Mouse (Mus musculus) limb, embryonic 11.5 days (tissue): ENCODE data around the gene Shank2. TPM values are rescaled to one million over a fixed set of nuclear protein-coding genes. Genes with fewer than 3 reads are reported as not detected.

Experiments used
- ATAC-seq: fragments of 200-750 bp; cut with Nextera tagmentation; 2 replicates; pipeline ENCODE4 v1.8.0; 2017; ENCODE audit warnings: low read depth; ENCODE audit not compliant: insufficient number of reproducible peaks, low FRiP score, low TSS enrichment
- DNase-seq: peaks from one replicate; pipeline ENCODE4 v3.0.0-alpha.2; 2015; ENCODE audit warnings: low spot score
- H3K27ac ChIP-seq: fragments of 300-500 bp; sonication (generic); replicated peaks from 2 replicates; pipeline ENCODE4 v1.5.1; 2014; ENCODE audit warnings: low read depth, mild to moderate bottlenecking, low read length
- H3K27me3 ChIP-seq: fragments of 300-500 bp; sonication (generic); 2 replicates; pipeline ENCODE4 v1.6.1; 2014; ENCODE audit warnings: mild to moderate bottlenecking, low read length, mixed read lengths; ENCODE audit not compliant: control insufficient read depth, insufficient read depth
- H3K36me3 ChIP-seq: fragments of 300-500 bp; sonication (generic); 2 replicates; pipeline ENCODE4 v1.6.1; 2014; ENCODE audit warnings: mild to moderate bottlenecking, low read length, moderate library complexity, mixed read lengths; ENCODE audit not compliant: control insufficient read depth, insufficient read depth
- H3K4me1 ChIP-seq: fragments of 300-500 bp; sonication (generic); 2 replicates; pipeline ENCODE4 v1.6.1; 2014; ENCODE audit warnings: low read length, mixed read lengths; ENCODE audit not compliant: control insufficient read depth, insufficient read depth
- H3K4me2 ChIP-seq: fragments of 300-500 bp; sonication (generic); 2 replicates; pipeline ENCODE4 v1.6.1; 2014; ENCODE audit warnings: low read depth, mild to moderate bottlenecking, moderate library complexity; ENCODE audit not compliant: severe bottlenecking
- H3K4me3 ChIP-seq: fragments of 300-500 bp; sonication (generic); 2 replicates; pipeline ENCODE4 v1.5.1; 2014; ENCODE audit warnings: low read depth, low read length
- H3K9ac ChIP-seq: fragments of 300-500 bp; sonication (generic); 2 replicates; pipeline ENCODE4 v1.6.1; 2014; ENCODE audit warnings: mild to moderate bottlenecking, low read length
- H3K9me3 ChIP-seq: fragments of 300-500 bp; sonication (generic); 2 replicates; pipeline ENCODE4 v1.6.1; 2016; ENCODE audit warnings: low read length; ENCODE audit not compliant: control insufficient read depth
- WGBS: fragments of 180-500 bp; shearing (Covaris S2); extraction: QIAGEN DNeasy Blood & Tissue Kit; methylation state at CpG from one replicate; pipeline ENCODE4 v1.1.7; 2014; 5-methylcytosine and 5-hydroxymethylcytosine counted together
- polyA plus RNA-seq: library from polyadenylated mRNA; unstranded; fragments of >200 nt; fragmentation: Nextera tagmentation; extraction: Ambion mirVana; gene quantifications from 2 replicates; pipeline ENCODE4 v1.2.1, GENCODE M21; 2014

The Shank2 gene
- polyA plus RNA-seq, 1 experiment from 2014 or later, result 0.68 TPM

DNA sequence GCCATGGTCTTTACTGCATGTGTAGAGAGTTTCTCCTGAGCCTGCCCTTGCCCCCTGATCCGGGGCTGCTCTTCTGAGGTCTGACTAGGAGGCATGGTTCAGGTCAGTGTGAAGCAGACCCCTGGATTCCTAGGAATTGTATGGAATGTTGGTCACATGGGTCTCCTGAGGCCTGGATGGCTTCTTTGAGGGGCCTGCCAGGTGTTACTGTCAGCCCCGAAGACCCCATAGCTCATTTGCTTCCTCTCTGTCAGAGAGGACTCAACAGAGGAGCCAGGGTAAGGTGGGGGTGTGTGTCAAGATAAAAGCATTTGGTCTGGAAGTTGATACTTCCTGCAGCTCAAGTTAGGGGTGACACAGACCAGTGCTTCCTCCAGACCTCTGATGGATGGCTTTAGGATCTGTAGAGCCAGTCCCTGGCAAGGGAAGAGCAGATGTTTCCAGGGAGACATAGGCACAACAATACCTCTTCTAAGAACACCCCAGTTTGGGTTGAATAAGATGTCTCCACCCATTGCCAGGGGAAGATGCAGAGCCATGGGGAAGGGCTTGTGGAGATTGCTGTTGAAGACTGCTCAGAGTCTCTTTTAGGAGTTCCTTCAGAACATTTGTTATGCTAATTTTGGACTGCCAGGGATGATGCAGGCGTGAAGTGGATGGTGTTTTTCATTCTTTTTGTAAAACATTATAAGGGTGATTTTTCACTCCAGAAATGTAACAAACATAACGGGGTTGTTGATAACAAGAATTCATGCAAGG, 100.7 kb downstream of the Shank2 start:
- Histone ChIP-seq H3K9ac (no peak overlapping the region), H3K4me2 (no peak overlapping the region), H3K36me3 (no peaks in the 10 kb centered on the region), H3K27me3 (no peaks in the 10 kb centered on the region), H3K27ac (no peak overlapping the region), H3K4me3 (no peak overlapping the region), H3K4me1 (no peaks in the 10 kb centered on the region), H3K9me3 (no peaks in the 10 kb centered on the region)
- WGBS, result 36% methylated on average over 4 of the region's 4 CpGs
- ATAC-seq (no peak), DNase-seq (no peak)

DNA sequence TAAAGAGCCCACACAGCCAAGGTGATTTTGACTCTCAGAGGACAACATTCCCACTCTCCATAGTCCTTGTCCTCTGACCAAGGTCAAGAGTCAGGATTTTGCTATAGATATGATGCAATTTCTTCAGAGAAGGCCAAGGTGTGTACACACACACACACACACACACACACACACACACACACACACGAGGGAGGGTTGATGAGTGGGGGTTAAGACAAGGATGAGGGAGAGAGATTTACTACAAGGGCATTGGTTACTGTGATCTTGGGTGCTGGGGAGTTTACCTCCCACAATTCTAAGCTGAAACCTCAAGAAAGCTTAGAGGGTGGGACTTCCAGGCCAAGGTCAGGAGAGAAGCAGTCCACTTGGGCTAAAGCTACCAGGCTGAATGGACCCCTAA, 104.2 kb downstream of the Shank2 start:
- H3K27ac ChIP-seq, result no peak overlapping the region; the same call in 1 of the 2 replicates
- WGBS, result 50% methylated on average over 1 of the region's 1 CpGs
- DNase-seq (no peak), ATAC-seq (no peak)
- no peaks in the 10 kb centered on the region for H3K4me1 ChIP-seq
- H3K4me2 ChIP-seq, result no peak overlapping the region
- H3K9me3 ChIP-seq, result no peaks in the 10 kb centered on the region
- H3K36me3 ChIP-seq, result no peaks in the 10 kb centered on the region
- no peak overlapping the region for H3K9ac ChIP-seq
- no peaks in the 10 kb centered on the region for H3K27me3 ChIP-seq
- H3K4me3 ChIP-seq, result no peak overlapping the region

DNA sequence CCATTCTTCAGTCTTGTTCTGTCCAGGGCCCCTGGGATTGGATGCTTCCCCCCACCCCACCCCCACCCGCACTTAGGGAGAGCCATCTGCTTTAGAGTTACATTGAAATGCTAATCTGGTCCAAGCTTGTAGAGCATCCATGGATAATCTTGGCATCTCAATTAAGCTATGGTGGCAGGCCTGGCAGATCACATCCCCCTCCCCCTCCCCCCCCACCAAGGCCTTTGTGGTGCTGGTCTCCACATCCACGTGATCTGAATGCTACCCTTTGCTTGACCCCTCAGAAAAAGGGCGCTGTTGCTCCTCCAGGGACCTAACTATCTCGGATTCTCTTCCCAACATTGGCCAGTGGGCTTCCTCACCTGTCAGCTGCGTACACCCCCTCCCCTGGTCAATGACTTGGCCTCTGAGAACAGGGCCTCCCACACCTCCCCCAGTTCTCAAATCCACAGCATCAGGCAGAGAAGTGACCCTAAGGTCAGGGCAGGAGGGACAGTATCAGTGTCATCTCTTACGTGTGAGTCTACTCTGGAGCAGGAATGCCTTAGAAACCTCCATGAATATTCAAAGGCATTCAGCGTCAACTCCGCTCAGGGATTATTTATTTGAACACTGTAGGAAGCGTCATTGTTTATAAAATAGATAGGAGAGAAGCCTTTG, 104.8 kb downstream of the Shank2 start:
- Histone ChIP-seq H3K4me2 (no peak overlapping the region), H3K4me3 (no peak overlapping the region), H3K27me3 (no peaks in the 10 kb centered on the region), H3K9me3 (no peaks in the 10 kb centered on the region), H3K4me1 (no peaks in the 10 kb centered on the region), H3K36me3 (no peaks in the 10 kb centered on the region), H3K9ac (no peak overlapping the region), H3K27ac (no peak overlapping the region; the same call in 1 of the 2 replicates)
- WGBS, result 38% methylated on average over 9 of the region's 9 CpGs
- no peak for ATAC-seq
- DNase-seq, result no peak

GRCm38 (mm10) chr7:144108141-144108540, 106.4 kb downstream of the Shank2 start:
- no peak overlapping the region for H3K9ac ChIP-seq
- no peaks in the 10 kb centered on the region for H3K4me1 ChIP-seq
- ATAC-seq (no peak), DNase-seq (no peak)
- H3K4me3 ChIP-seq, result no peak overlapping the region
- 92% methylated on average over 5 of the region's 5 CpGs for WGBS
- no peaks in the 10 kb centered on the region for H3K27me3 ChIP-seq
- H3K4me2 ChIP-seq, result no peak overlapping the region
- no peaks in the 10 kb centered on the region for H3K9me3 ChIP-seq
- H3K36me3 ChIP-seq, result no peaks in the 10 kb centered on the region
- H3K27ac ChIP-seq, result no peak overlapping the region

GRCm38 (mm10) chr7:144111026-144111604, 109.4 kb downstream of the Shank2 start:
- ATAC-seq (no peak), DNase-seq (no peak)
- no peak overlapping the region for H3K4me2 ChIP-seq
- H3K4me1 ChIP-seq, result no peaks in the 10 kb centered on the region
- H3K9me3 ChIP-seq, result no peaks in the 10 kb centered on the region
- H3K9ac ChIP-seq, result no peak overlapping the region
- H3K4me3 ChIP-seq, result no peak overlapping the region
- H3K36me3 ChIP-seq, result no peaks in the 10 kb centered on the region
- WGBS, result 61% methylated on average over 4 of the region's 4 CpGs
- H3K27me3 ChIP-seq, result no peaks in the 10 kb centered on the region
- no peak overlapping the region for H3K27ac ChIP-seq

DNA sequence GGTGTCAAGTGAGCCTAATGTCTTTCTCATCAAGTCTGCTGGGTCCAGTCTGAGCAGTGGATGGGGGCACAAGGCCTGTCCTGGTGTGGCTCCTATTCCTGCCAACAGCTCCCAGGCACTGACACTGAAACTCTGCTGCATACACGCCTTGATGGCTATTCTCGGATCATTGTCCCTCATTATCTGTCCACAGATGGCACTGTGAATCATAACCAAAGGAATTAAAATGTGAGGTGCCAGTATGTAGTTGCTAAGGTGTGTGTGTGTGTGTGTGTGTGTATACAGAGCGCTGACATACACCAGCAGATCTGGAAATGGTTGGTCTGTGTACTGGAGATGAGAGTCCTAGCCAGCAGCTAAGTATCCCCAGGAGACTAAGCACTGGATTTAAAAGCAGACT, 110.3 kb downstream of the Shank2 start:
- H3K27ac ChIP-seq, result no peak overlapping the region
- H3K4me3 ChIP-seq, result no peak overlapping the region
- DNase-seq, result no peak
- H3K36me3 ChIP-seq, result no peaks in the 10 kb centered on the region
- WGBS, result 71% methylated on average over 3 of the region's 3 CpGs
- H3K4me1 ChIP-seq, result no peaks in the 10 kb centered on the region
- no peak for ATAC-seq
- no peaks in the 10 kb centered on the region for H3K27me3 ChIP-seq
- H3K4me2 ChIP-seq, result no peak overlapping the region
- H3K9me3 ChIP-seq, result no peaks in the 10 kb centered on the region
- no peak overlapping the region for H3K9ac ChIP-seq

DNA sequence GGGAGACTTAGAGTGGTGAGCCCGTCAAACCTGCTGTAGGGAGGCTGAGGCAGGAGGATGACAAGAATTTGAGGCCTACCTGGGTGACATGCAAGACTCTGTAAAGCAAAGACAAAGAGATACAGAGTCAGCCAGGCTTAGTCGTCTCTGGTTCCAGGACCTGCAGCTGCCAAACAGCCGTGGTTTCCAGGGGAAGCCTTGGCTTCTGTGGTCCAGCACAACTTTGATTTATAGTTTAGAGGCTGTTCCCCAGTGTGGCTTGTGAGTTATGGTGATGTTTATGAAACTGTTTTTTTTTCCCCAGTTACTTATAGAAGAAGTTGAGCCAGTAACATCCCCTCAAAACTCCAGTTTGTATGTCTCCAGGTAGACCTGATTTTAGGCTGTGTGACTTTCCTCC, 112.5 kb downstream of the Shank2 start:
- H3K4me3 ChIP-seq, result no peak overlapping the region
- no peak overlapping the region for H3K9ac ChIP-seq
- H3K36me3 ChIP-seq, result no peaks in the 10 kb centered on the region
- H3K27me3 ChIP-seq, result no peaks in the 10 kb centered on the region
- H3K27ac ChIP-seq, result no peak overlapping the region
- H3K4me1 ChIP-seq, result no peaks in the 10 kb centered on the region
- H3K4me2 ChIP-seq, result no peak overlapping the region
- no peak for DNase-seq
- no peaks in the 10 kb centered on the region for H3K9me3 ChIP-seq
- ATAC-seq, result no peak
- 63% methylated on average over 3 of the region's 3 CpGs for WGBS

GRCm38 (mm10) chr7:144119562-144119961, 117.8 kb downstream of the Shank2 start:
- no peak overlapping the region for H3K9ac ChIP-seq
- 88% methylated on average over 1 of the region's 1 CpGs for WGBS
- H3K27me3 ChIP-seq, result no peaks in the 10 kb centered on the region
- H3K27ac ChIP-seq, result no peak overlapping the region
- no peak overlapping the region for H3K4me3 ChIP-seq
- H3K36me3 ChIP-seq, result no peaks in the 10 kb centered on the region
- no peaks in the 10 kb centered on the region for H3K4me1 ChIP-seq
- ATAC-seq, result no peak
- no peaks in the 10 kb centered on the region for H3K9me3 ChIP-seq
- H3K4me2 ChIP-seq, result no peak overlapping the region
- no peak for DNase-seq
